Mouse (Mus musculus) cortical plate, adult 2 months (tissue): ENCODE data around the gene Setd3.

ENCODE experiments used
- CTCF ChIP-seq: fragments of 200-500 bp; IDR thresholded peaks from 2 replicates; pipeline ENCODE4 v1.5.1; 2011; ENCODE audit warnings: mild to moderate bottlenecking, control low read depth, low read length; ENCODE audit not compliant: insufficient read depth; ENCODE audit errors: extremely low read depth
- POLR2A ChIP-seq: fragments of 200-500 bp; IDR thresholded peaks from 2 replicates; pipeline ENCODE4 v1.6.1; 2011; ENCODE audit warnings: mild to moderate bottlenecking, low read length, control low read depth; ENCODE audit not compliant: insufficient read depth; ENCODE audit errors: extremely low read depth

GRCm38 (mm10) chr12:108145198-108145597, 33.9 kb downstream of the Setd3 start:
- TF ChIP-seq POLR2A (no peak), CTCF (no peak)
